Mouse (Mus musculus) forebrain, embryonic 11.5 days (tissue): Measurements from ENCODE around the gene H2-T22. TPM values are rescaled to one million over a fixed set of nuclear protein-coding genes. Genes with fewer than 3 reads are reported as not detected.
"Not testable (repeated sequence)": the region's sequence is repeated elsewhere in the genome, so short reads cannot be mapped to it uniquely, and the experiment has no call there.

Source experiments
- ATAC-seq: fragments of 200-750 bp; cut with Nextera tagmentation; replicated peaks from 2 replicates; pipeline ENCODE4 v1.8.0; 2017; ENCODE audit warnings: moderate TSS enrichment; ENCODE audit not compliant: low FRiP score
- DNase-seq: peaks from one replicate; pipeline ENCODE4 v3.0.0-alpha.2; 2017; ENCODE audit warnings: low spot score
- H3K27ac ChIP-seq: fragments of 300-500 bp; sonication (generic); 2 replicates; pipeline ENCODE4 v1.5.1; 2014; ENCODE audit warnings: low read depth, low read length
- H3K27me3 ChIP-seq: fragments of 300-500 bp; sonication (generic); 2 replicates; pipeline ENCODE4 v1.6.1; 2014; ENCODE audit warnings: mild to moderate bottlenecking, low read length, mixed read lengths; ENCODE audit not compliant: control insufficient read depth, insufficient read depth
- H3K36me3 ChIP-seq: fragments of 300-500 bp; sonication (generic); 2 replicates; pipeline ENCODE4 v1.6.1; 2014; ENCODE audit warnings: mild to moderate bottlenecking, low read length, moderate library complexity, mixed read lengths; ENCODE audit not compliant: control insufficient read depth, insufficient read depth
- H3K4me1 ChIP-seq: fragments of 300-500 bp; sonication (generic); replicated peaks from 2 replicates; pipeline ENCODE4 v1.6.1; 2014; ENCODE audit warnings: low read length, mixed read lengths; ENCODE audit not compliant: control insufficient read depth, insufficient read depth
- H3K4me2 ChIP-seq: fragments of 300-500 bp; sonication (generic); 2 replicates; pipeline ENCODE4 v1.6.1; 2014; ENCODE audit warnings: low read depth, mild to moderate bottlenecking, low read length, moderate library complexity, mixed read lengths; ENCODE audit not compliant: severe bottlenecking
- H3K4me3 ChIP-seq: fragments of 300-500 bp; sonication (generic); 2 replicates; pipeline ENCODE4 v1.5.1; 2014; ENCODE audit warnings: low read depth, low read length
- H3K9ac ChIP-seq: fragments of 300-500 bp; sonication (generic); 2 replicates; pipeline ENCODE4 v1.6.1; 2014; ENCODE audit warnings: low read length
- H3K9me3 ChIP-seq: fragments of 300-500 bp; sonication (generic); 2 replicates; pipeline ENCODE4 v1.6.1; 2016; ENCODE audit warnings: low read length, mixed read lengths; ENCODE audit not compliant: control insufficient read depth
- WGBS: fragments of 180-500 bp; shearing (Covaris S2); extraction: QIAGEN DNeasy Blood & Tissue Kit; methylation state at CpG from one replicate; pipeline ENCODE4 v1.1.7; 2014; 5-methylcytosine and 5-hydroxymethylcytosine counted together
- polyA plus RNA-seq: library from polyadenylated mRNA; unstranded; fragments of >200 nt; fragmentation: Nextera tagmentation; extraction: Ambion mirVana; gene quantifications from 2 replicates; pipeline ENCODE4 v1.2.1, GENCODE M21; 2014

Gene H2-T22
- polyA plus RNA-seq, 1 experiment from 2014 or later = 7.6 TPM

DNA sequence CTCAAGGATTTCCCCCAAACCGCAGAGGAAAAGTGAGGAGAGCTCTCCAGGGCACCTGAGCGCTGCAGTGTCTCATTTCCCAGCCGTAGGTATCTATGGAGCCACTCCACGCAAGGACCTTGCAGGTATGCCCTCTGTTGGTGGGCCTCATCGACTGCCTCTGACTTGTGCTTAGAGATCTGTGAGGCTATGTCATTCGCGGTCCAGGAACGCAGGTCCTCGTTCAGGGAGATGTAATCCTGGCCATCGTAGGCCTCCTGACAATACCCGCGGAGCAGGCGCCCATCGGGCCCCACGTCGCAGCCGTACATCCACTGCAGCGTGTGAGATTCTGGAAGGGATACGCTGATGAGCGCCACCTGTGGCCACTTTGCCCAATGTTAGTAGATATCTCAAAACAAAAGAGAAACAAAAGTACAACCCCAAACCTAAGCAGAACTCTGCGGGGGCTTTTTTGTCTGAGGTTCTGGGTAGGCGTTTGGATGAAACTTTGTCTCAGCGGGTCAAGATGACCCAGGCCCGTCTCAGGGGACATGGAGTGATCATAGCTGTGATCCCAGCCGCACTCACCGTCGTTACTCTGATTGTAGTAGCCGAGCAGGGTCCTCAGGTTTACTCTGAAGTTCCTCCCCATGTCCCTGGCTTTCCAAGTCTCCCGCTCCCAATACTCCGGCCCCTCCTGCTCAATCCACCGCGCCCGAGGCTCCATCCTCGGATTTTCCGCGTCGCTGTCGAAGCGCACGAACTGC, 10.8 kb downstream of the H2-T22 start:
- peak overlapping the region; percentile 38 for H3K4me3 ChIP-seq
- ATAC-seq (peak; percentile 65), DNase-seq (peak; percentile 62)
- H3K9me3 ChIP-seq, H3K4me1 ChIP-seq, H3K36me3 ChIP-seq, H3K27me3 ChIP-seq, H3K27ac ChIP-seq: not testable (repeated sequence)
- H3K4me2 ChIP-seq = peak overlapping the region; percentile 60
- under 1% methylated on average over 37 of the region's 40 CpGs for WGBS
- peak overlapping the region; percentile 66 for H3K9ac ChIP-seq

DNA sequence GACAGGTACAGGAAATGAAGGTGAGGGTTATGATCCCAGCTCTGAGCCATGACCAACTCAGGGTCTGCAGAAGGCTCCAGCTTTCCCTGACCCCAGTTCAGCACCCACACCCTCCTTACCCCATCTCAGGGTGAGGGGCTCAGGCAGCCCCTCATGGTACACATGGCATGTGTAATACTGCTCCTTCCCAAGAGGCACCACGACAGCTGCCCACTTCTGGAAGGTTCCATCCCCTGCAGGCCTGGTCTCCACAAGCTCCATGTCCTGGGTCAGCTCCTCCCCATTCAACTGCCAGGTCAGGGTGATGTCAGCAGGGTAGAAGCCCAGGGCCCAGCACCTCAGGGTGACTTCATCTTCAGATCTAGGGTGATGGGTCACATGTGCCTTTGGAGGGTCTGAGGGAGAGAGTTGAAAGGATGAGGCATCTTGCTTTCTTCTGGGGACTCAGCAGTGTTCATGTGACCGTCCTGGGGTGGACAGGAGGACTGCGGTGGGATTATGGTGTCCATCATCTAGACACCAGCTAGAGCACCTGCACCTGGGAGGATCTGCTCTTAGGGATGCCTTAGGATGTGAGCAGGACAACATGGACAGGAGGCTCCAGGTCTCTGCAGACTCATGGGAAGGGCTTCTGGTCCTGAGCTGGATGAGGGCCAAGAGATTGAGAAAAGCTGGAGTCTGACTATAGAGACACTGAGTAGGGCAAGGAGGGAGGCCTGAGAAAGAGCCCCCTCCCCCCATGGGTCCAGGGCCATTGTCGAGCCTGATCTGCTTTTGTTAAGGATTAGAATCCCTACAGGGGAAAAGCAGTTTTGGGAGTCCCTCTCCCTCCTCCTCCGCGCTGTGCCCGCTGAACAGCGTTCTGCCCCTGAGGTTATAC, 11.6 kb downstream of the H2-T22 start:
- not testable (repeated sequence) for H3K9ac ChIP-seq, H3K36me3 ChIP-seq, H3K27ac ChIP-seq, H3K27me3 ChIP-seq, H3K4me1 ChIP-seq, DNase-seq, H3K9me3 ChIP-seq
- 0 out of 2 replicates have a peak, but pooled peaks have one; percentile 13 for ATAC-seq
- H3K4me3 ChIP-seq = peak overlapping the region; percentile 38
- 39% methylated on average over 8 of the region's 8 CpGs for WGBS
- peak overlapping the region; percentile 60; the same call in 1 of the 2 replicates for H3K4me2 ChIP-seq

DNA sequence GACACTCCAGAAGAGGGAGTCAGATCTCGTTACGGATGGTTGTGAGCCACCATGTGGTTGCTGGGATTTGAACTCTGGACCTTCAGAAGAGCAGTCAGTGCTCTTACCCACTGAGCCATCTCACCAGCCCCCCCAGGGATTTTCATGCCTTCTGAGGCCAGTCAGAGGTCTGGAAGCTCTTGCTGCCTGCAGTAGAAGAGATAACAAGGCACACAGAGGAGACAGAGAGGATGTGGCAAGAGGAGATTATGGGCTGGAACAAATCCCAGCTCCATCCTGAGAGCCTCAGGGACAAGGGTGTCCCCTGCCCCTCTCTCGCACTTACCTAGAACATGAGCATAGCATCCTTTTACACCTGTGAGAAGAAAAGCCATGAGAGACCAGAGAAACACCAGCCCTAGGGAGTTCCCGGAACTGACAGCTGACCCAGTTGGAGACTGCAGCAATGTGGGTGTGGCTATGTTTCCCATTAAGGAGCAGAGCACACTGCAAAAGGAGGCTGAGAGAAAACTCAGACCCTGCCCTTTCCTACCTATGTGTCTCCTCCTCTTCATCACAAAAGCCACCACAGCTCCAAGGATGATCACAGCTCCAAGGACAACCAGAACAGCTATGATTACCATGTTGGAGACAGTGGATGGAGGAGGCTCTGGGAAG, 12.4 kb downstream of the H2-T22 start:
- H3K27me3 ChIP-seq, ATAC-seq, H3K4me2 ChIP-seq, H3K9ac ChIP-seq, H3K36me3 ChIP-seq, H3K4me3 ChIP-seq, H3K9me3 ChIP-seq, H3K4me1 ChIP-seq, DNase-seq, H3K27ac ChIP-seq: not testable (repeated sequence)
- WGBS = 77% methylated on average over 2 of the region's 4 CpGs

DNA sequence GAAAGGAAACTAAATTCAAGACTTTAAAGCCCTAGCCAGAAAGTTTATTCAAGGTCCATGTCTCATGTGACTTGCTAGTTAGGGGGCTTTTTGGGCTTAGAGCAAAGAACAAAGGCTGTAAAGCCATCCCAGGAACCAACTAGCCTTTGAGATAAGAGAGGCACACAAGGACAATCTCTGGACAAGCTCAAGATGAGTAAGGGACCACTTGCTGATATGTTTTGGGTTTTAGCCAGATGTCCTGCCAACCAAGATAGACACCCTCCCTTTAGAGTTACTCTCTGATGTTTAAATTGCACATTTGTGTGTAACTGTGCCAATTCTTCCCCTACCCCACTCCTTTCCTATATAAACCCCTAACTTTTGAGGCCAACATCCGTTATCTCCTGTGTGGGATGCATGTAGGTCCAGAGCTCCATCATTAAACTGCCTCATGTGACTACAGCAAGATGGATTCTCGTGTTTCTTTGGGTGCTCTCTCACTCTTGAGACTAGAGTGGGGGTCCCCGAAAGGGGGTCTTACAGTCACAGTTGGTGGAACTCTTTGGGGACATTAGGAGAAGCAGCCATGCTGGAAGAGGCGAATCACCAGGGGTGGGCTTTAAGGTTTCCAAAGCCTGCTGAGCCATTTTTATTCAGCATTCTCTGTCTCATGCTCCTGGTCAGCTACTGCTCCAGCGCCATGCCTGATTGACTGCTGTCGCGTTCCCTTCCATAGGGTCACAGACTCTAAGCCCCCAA, 13.5 kb downstream of the H2-T22 start:
- no peaks in the 10 kb centered on the region for H3K9me3 ChIP-seq
- H3K36me3 ChIP-seq = no peaks in the 10 kb centered on the region
- H3K27ac ChIP-seq = no peak overlapping the region
- WGBS = 89% methylated on average over 7 of the region's 7 CpGs
- peaks cover 2% of the 10 kb centered on the region; the same call in 1 of the 2 replicates for H3K4me1 ChIP-seq
- DNase-seq (no peak), ATAC-seq (no peak)
- no peak overlapping the region for H3K4me3 ChIP-seq
- no peak overlapping the region for H3K9ac ChIP-seq
- H3K27me3 ChIP-seq = no peaks in the 10 kb centered on the region
- no peak overlapping the region for H3K4me2 ChIP-seq

- ATAC-seq (no peak), DNase-seq (no peak)
- Histone ChIP-seq H3K27me3 (no peaks in the 10 kb centered on the region), H3K36me3 (no peaks in the 10 kb centered on the region), H3K27ac (no peak overlapping the region), H3K4me2 (no peak overlapping the region), H3K9ac (no peak overlapping the region), H3K9me3 (no peaks in the 10 kb centered on the region), H3K4me1 (peaks cover 2% of the 10 kb centered on the region; the same call in 1 of the 2 replicates), H3K4me3 (no peak overlapping the region)
- WGBS = 94% methylated on average over 4 of the region's 4 CpGs
Measured at GRCm38 (mm10) chr17:36027663-36028062, 14.9 kb downstream of the H2-T22 start.

- no peak overlapping the region for H3K27ac ChIP-seq
- no peaks in the 10 kb centered on the region for H3K27me3 ChIP-seq
- H3K4me3 ChIP-seq = no peak overlapping the region
- no peaks in the 10 kb centered on the region for H3K36me3 ChIP-seq
- H3K4me1 ChIP-seq = no peaks in the 10 kb centered on the region
- H3K9ac ChIP-seq = no peak overlapping the region
- H3K4me2 ChIP-seq = no peak overlapping the region
- ATAC-seq (no peak), DNase-seq (no peak)
- H3K9me3 ChIP-seq = no peaks in the 10 kb centered on the region
- WGBS = 94% methylated on average over 4 of the region's 4 CpGs
Measured at GRCm38 (mm10) chr17:36025901-36026300, 16.6 kb downstream of the H2-T22 start.

- DNase-seq (no peak), ATAC-seq (no peak)
- no peaks in the 10 kb centered on the region for H3K9me3 ChIP-seq
- H3K36me3 ChIP-seq = no peaks in the 10 kb centered on the region
- H3K27me3 ChIP-seq = no peaks in the 10 kb centered on the region
- no peaks in the 10 kb centered on the region for H3K4me1 ChIP-seq
- WGBS = 73% methylated on average over 5 of the region's 5 CpGs
- H3K27ac ChIP-seq = no peak overlapping the region
- H3K4me2 ChIP-seq = no peak overlapping the region
- no peak overlapping the region for H3K9ac ChIP-seq
- no peak overlapping the region for H3K4me3 ChIP-seq
Measured at GRCm38 (mm10) chr17:36025197-36025596, 17.4 kb downstream of the H2-T22 start.
